Mouse (Mus musculus): Measurements from ENCODE around the gene Epp13.
"Not testable (repeated sequence)": the region's sequence is repeated elsewhere in the genome, so short reads cannot be mapped to it uniquely, and the experiment has no call there.

The Epp13 gene

DNA sequence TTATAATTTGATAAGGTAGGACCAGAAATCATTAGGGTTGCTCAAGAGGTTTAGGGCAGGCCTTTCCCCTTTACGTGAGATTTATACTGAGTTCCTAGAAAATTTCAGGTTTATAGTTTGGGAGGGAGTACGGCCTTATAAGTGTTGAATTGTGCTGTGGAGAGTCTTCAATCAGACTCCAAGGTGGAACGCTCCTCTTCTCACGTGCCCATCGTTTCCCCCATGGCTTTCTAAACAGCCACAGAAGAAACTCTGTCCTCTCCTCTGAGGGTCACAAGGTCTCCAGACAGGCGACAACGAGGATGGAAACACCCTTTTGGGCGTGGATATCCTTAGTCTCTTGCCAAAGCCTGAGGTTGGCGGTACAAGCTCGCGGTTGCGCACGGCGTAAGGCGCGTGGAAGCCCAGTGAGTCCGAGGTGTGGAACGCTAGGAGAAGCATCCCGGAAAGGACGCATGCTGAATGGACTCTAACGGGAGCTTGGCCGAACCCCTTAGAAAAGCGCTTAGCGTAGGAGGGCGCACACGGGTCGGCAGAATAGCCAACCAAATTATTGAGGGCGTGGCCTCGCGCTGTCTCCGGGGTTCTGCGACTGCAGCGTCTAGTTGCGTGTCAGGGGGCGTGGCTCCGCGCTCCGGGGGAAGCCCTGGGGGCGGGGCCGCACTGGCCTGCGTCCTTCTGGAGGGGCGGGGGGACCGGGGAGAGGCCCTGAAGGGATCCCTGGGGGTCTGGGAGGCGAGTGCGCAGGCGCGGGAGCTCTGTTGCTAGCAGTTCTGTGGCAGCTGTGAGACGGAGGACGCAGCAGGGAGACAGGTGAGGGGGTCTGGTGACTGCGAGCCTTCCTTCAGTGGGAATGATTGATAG, 33.6 kb downstream of the Epp13 start, which contains the start of gene Zfp667:
TSS of gene Zfp667 (plus strand) at position 738 of the 864 bp plus-strand sequence.
- DNase-seq (ENCODE audit: low read depth), result peak; percentile 96

DNA sequence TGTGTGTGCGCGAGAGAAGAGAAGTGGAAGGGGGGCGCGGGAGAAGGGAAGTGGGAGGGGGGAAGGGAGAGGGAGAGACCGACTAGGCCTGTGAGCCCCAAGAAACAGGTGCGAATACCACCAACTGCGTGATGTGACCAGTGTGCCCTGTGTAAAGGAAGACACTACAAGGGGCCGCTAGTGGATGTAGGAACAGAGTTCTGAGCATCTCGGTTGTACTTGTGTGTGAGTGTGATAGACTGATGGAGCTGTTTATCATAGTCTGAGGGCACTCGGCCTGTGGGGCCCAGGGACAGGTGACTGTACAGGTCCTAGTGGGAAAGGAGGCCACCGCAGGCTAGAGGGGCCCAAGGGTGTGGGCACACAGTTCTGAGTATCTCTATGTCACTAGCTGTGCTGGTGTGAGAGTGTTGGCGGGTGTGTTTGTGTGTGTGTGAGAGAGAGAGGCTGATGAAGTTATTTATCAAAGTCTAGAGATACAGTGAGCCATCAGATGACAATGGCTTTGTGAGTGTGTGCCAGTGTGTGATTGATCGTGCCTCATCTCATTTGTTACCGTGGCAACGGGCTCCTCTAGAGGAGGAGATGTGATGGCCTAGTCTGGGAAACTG, 34.5 kb downstream of the Epp13 start:
- no peak for DNase-seq (ENCODE audit: low read depth)

DNA sequence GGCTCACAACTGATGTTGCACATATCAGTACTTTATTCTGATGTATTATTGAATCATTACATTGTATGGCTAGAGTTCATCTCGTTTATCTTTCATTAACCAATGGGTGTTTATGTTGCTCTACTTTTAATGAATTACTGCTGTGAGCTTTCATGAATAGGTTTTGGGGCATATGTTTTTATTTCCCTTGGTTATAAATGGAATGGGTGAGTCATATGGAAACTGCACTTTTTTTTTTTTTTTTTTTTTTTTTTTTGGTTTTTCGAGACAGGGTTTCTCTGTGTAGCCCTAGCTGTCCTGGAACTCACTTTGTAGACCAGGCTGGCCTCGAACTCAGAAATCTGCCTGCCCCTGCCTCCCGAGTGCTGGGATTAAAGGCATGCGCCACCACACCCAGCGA, 38.6 kb downstream of the Epp13 start:
- not testable (repeated sequence) for DNase-seq (ENCODE audit: low read depth)

DNA sequence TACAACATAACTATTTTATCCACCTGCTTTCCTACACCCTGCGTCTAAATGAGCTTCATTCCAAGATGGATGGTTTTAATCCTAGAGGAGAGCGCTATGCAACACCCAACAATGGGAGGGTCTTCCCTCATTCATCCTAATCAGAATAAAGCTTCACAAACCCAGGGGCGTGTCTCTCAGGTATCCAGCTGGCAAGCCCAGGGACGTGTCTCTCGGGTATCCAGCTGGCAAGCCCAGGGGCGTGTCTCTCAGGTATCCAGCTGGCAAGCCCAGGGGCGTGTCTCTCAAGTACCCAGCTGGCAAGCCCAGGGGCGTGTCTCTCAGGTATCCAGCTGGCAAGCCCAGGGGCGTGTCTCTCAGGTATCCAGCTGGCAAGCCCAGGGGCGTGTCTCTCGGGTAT, 48.3 kb downstream of the Epp13 start:
- not testable (repeated sequence) for DNase-seq (ENCODE audit: low read depth)

DNA sequence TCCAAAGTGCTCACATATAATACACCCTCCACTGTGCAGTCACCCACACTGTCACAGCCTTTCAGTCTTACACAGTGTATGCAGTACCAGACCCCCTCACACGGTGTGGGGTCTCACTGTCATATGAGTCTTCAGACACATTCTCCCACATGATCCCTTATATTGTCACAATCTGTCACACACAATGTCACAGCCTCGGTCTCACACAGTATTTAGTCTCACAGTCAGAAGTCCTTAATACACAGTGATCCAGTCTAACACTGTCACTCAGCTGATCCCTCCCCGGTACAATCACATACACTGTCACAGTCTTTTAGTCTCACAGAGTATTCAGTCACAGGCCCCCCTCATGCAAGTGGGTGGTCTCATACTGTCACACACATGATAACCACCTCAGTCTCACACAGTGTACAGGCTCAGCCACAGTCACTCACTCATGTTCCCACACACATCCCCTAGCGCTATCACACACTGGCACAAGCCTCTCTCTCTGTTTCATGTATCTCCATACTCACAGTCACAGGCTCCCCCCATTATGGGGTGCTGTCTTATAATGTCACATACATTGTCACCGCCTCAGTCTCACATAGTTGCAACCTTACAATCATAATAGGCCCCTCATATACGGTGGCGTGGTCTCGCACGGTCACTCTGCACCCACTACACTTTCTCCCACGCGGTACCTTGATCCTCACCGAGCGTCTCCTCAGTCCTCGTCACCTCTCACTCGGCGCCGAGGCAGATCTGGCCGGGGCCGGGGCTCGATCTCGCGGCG, 78.1 kb downstream of the Epp13 start:
- DNase-seq (ENCODE audit: low read depth), result no peak

DNA sequence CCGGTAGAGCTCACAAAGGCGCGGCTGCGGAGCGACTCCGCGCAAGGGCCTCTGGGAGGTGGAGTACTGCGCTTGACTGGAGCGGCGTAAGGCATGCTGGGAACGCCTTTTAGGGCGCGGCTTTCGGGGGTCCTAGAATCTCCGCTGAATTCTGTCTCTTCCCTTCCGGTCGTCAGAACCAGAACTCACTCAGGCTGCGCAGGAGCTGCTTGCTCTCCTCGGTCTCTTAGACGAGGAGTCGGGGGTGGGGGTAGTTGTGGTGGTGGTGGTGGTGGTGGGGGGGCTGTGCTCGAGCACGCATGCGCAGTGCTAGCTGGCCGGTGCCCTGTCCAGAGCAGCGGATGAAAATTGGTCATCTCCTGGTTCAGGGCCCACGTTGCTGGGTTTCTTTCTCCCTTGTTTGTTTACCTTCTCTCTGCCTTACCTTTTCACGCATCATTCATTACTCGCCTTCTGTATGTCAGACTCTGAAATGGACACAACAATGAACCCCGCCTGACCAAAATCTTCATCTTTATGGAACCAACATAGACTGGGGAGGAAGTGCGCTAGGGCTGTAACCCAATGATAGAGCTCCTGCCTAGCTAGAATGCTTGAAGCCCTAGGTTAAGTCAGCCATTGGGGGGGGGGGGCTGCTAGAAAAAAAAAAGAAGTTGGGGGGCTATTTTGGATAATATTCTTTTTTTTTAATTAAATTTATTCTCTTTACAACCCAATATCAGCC, 78.9 kb downstream of the Epp13 start, which contains the start of gene Zfp583:
TSS of gene Zfp583 (minus strand) at position 53 of the 724 bp plus-strand sequence.
- DNase-seq (ENCODE audit: low read depth), result no peak
